Mouse (Mus musculus): ENCODE data around the gene Calcrl.

The Calcrl gene

GRCm38 (mm10) chr2:84425138-84425537 is at the start of gene Calcrl:
Calcrl (minus strand) TSS chr2:84425411.
- DNase-seq (ENCODE audit: low spot score in 2 of 2) = peak; percentile 66 to 77

- no peak for DNase-seq (ENCODE audit: low spot score in 2 of 2)
Measured at GRCm38 (mm10) chr2:84474651-84475050, 49.4 kb upstream of the Calcrl start.

- DNase-seq (ENCODE audit: low spot score in 2 of 2) = no peak
Measured at GRCm38 (mm10) chr2:84473941-84474530, 48.8 kb upstream of the Calcrl start.

GRCm38 (mm10) chr2:84467391-84467790 is 42.2 kb upstream of the Calcrl start:
- no peak for DNase-seq (ENCODE audit: low spot score in 2 of 2)

GRCm38 (mm10) chr2:84464956-84465355 is 39.7 kb upstream of the Calcrl start:
- DNase-seq (ENCODE audit: low spot score in 2 of 2) = no peak

- no peak for DNase-seq (ENCODE audit: low spot score in 2 of 2)
Measured at GRCm38 (mm10) chr2:84462411-84462810, 37.2 kb upstream of the Calcrl start.

GRCm38 (mm10) chr2:84459651-84460177 is 34.5 kb upstream of the Calcrl start:
- no peak for DNase-seq (ENCODE audit: low spot score in 2 of 2)

- no peak for DNase-seq (ENCODE audit: low spot score in 2 of 2)
Measured at GRCm38 (mm10) chr2:84457221-84457620, 32.0 kb upstream of the Calcrl start.

GRCm38 (mm10) chr2:84455236-84455799 is 30.1 kb upstream of the Calcrl start:
- peak; percentile 18 to 27 for DNase-seq (ENCODE audit: low spot score in 2 of 2)

- DNase-seq (ENCODE audit: low spot score in 2 of 2) = no peak
Measured at GRCm38 (mm10) chr2:84454551-84455235, 29.5 kb upstream of the Calcrl start.

- no peak for DNase-seq (ENCODE audit: low spot score in 2 of 2)
Measured at GRCm38 (mm10) chr2:84454051-84454450, 28.8 kb upstream of the Calcrl start.

- no peak for DNase-seq (ENCODE audit: low spot score in 2 of 2)
Measured at GRCm38 (mm10) chr2:84445499-84445898, 20.3 kb upstream of the Calcrl start.

GRCm38 (mm10) chr2:84441940-84442339 is 16.7 kb upstream of the Calcrl start:
- DNase-seq (ENCODE audit: low spot score in 2 of 2) = no peak

- no peak for DNase-seq (ENCODE audit: low spot score in 2 of 2)
Measured at GRCm38 (mm10) chr2:84429724-84430123, 4.5 kb upstream of the Calcrl start.

GRCm38 (mm10) chr2:84428836-84429235 is 3.6 kb upstream of the Calcrl start:
- no peak for DNase-seq (ENCODE audit: low spot score in 2 of 2)

- no peak for DNase-seq (ENCODE audit: low spot score in 2 of 2)
Measured at GRCm38 (mm10) chr2:84426531-84426930, 1.3 kb upstream of the Calcrl start.

GRCm38 (mm10) chr2:84416501-84416900 is 8.7 kb downstream of the Calcrl start:
- DNase-seq (ENCODE audit: low spot score in 2 of 2) = no peak

GRCm38 (mm10) chr2:84409796-84410592 is 15.2 kb downstream of the Calcrl start:
- no peak for DNase-seq (ENCODE audit: low spot score in 2 of 2)

- DNase-seq (ENCODE audit: low spot score in 2 of 2) = no peak
Measured at GRCm38 (mm10) chr2:84404834-84405233, 20.4 kb downstream of the Calcrl start.

GRCm38 (mm10) chr2:84402713-84403112 is 22.5 kb downstream of the Calcrl start:
- no peak for DNase-seq (ENCODE audit: low spot score in 2 of 2)

GRCm38 (mm10) chr2:84396557-84396956 is 28.7 kb downstream of the Calcrl start:
- no peak for DNase-seq (ENCODE audit: low spot score in 2 of 2)

- DNase-seq (ENCODE audit: low spot score in 2 of 2) = no peak
Measured at GRCm38 (mm10) chr2:84393236-84393635, 32.0 kb downstream of the Calcrl start.

Data from urinary bladder, postnatal 36 days (tissue).